Mouse (Mus musculus) midbrain, embryonic 10.5 days (tissue): ENCODE data around the gene Pde9a. TPM values are rescaled to one million over a fixed set of nuclear protein-coding genes. Genes with fewer than 3 reads are reported as not detected.
A peak's percentile ranks its signal among the peaks of the same experiment; 100 is the strongest.

Source experiments
- DNase-seq: peaks from one replicate; pipeline ENCODE4 v3.0.0-alpha.2; 2017; ENCODE audit warnings: low spot score
- H3K27ac ChIP-seq: fragments of 300-500 bp; sonication (generic); replicated peaks from 2 replicates; pipeline ENCODE4 v1.5.1; 2016; ENCODE audit warnings: mild to moderate bottlenecking
- H3K27me3 ChIP-seq: fragments of 300-500 bp; sonication (generic); 2 replicates; pipeline ENCODE4 v1.6.1; 2016; ENCODE audit warnings: low read depth, mild to moderate bottlenecking; ENCODE audit not compliant: poor library complexity, severe bottlenecking
- H3K36me3 ChIP-seq: fragments of 300-500 bp; sonication (generic); 2 replicates; pipeline ENCODE4 v1.6.1; 2016; ENCODE audit warnings: mild to moderate bottlenecking, moderate library complexity
- H3K4me1 ChIP-seq: fragments of 300-500 bp; sonication (generic); 2 replicates; pipeline ENCODE4 v1.6.1; 2016
- H3K4me3 ChIP-seq: fragments of 300-500 bp; sonication (generic); 2 replicates; pipeline ENCODE4 v1.5.1; 2016; ENCODE audit warnings: mild to moderate bottlenecking, moderate library complexity
- H3K9me3 ChIP-seq: fragments of 300-500 bp; sonication (generic); replicated peaks from 2 replicates; pipeline ENCODE4 v1.6.1; 2016; ENCODE audit warnings: mild to moderate bottlenecking
- WGBS: fragments of 180-500 bp; shearing (Covaris S2); methylation state at CpG from one replicate; pipeline ENCODE4 v1.1.7; 2016; 5-methylcytosine and 5-hydroxymethylcytosine counted together
- polyA plus RNA-seq: library from polyadenylated mRNA; unstranded; fragments of >200 nt; fragmentation: Nextera tagmentation; extraction: Ambion mirVana; gene quantifications from 2 replicates; pipeline ENCODE4 v1.2.1, GENCODE M21; 2016

Gene Pde9a
- polyA plus RNA-seq, 1 experiment from 2014 or later = 12.1 TPM

DNA sequence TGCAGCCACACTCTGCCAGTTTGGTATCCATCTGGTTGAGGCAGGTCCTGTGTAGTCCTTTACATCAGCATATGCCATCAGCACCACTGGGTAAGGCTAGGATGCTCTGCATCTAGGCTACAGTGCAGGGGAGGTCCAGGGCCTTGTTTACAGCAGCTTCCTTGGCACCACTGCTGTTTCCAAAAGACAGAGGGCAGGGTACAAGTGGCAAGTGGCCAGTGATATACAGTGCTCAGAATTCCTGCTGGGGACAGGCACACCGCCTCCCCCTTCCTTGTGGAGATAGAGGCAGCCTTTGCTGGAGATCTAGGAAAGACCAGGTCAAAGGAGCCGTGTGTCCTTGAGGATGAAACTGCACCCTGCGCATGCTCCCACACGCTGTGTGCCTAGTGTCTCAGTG is 38.3 kb downstream of the Pde9a start:
- no peak for DNase-seq
- WGBS = 86% methylated on average over 4 of the region's 4 CpGs
- Histone ChIP-seq H3K4me3 (no peak overlapping the region), H3K9me3 (peaks cover 7% of the 10 kb centered on the region), H3K27me3 (no peaks in the 10 kb centered on the region), H3K4me1 (peaks cover 42% of the 10 kb centered on the region), H3K36me3 (peaks cover 3% of the 10 kb centered on the region), H3K27ac (no peak overlapping the region)

DNA sequence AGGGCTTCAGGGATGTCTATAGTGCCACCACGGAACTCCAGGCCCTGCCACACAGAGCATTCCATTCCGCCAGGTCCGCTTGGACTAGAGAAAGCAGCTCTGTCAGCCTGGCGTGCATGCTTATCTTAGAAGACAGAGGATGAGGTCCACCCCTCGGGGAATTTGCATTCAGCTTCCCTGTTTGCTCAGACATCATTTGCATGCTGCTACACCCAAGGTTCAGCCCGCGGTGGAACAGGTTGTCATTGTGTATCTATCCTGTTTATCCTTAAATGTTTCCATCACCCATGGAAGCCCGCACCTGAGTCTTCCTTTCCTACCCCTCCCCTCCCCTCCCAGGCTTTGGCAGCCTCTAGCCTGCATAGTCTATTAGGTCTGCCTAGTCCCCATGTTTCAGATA is 38.8 kb downstream of the Pde9a start:
- peaks cover 42% of the 10 kb centered on the region for H3K4me1 ChIP-seq
- peaks cover 11% of the 10 kb centered on the region for H3K9me3 ChIP-seq
- H3K4me3 ChIP-seq = no peak overlapping the region
- DNase-seq = no peak
- no peaks in the 10 kb centered on the region for H3K27me3 ChIP-seq
- no peak overlapping the region for H3K27ac ChIP-seq
- peaks cover 8% of the 10 kb centered on the region for H3K36me3 ChIP-seq
- 43% methylated on average over 8 of the region's 8 CpGs for WGBS

DNA sequence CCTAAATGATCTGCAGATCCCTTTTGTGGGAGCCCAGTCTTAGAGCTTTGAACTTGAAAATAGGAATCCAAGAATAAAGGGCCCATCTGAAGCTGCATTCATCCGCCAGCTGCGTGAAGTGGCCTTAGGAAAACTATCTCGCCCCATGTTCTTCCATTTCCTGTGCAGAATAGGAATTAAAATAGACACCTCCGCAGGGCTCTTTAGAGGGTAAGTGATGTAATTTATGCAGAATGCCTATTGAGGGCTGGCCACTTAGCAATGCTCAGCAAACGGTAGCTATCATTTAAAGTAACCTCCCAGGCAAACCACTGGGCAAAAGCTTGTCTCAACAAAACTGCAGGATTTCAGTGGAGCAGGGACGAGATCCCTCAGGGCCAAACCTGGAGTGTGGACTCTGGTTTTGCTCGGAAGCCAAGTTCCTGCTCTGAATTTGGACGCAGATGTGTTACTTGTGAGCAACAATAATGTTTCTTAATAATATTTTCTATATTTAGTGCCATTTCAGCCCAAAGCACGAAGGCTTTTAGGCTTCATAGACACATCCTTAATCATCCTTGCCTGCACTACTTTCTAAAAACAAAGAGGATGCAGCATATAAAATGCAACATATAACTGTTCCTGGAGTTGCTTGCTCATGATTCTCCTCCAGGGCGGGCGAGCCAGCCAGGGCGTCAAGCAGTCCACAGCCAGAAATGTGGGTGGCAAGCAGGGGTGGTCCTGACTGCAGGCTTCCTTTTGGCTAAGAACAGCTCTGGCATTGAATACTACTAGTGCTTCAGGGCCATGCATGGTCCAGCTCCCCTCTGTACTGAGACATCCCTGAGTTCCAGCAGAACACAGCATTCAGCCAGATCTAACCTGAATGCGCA is 40.1 kb downstream of the Pde9a start:
- Histone ChIP-seq H3K27ac (no peak overlapping the region), H3K27me3 (no peaks in the 10 kb centered on the region), H3K36me3 (peaks cover 15% of the 10 kb centered on the region), H3K4me3 (no peak overlapping the region), H3K4me1 (peaks cover 35% of the 10 kb centered on the region), H3K9me3 (peaks cover 12% of the 10 kb centered on the region)
- no peak for DNase-seq
- 78% methylated on average over 13 of the region's 13 CpGs for WGBS

DNA sequence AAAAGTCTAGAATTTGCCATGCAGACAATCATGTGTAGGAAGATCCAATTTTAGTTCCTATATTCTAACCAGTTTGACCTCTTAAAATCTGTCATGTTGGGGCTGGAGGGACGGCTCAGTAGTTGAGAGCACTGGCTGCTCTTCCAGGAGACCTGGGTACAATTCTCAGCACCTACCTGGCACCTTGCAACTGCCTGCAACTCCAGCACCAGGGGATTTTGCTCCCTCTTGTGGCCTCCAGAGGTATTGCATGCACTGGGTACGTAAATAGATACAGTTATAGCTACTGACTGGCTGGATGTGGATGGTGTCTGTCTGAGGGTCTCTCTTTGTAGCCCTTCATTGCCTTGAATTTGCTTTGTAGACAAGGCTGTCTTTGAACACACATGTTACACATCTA is 43.4 kb downstream of the Pde9a start:
- 94% methylated on average over 2 of the region's 2 CpGs for WGBS
- H3K27me3 ChIP-seq = peaks cover 21% of the 10 kb centered on the region
- no peak overlapping the region for H3K4me3 ChIP-seq
- no peak for DNase-seq
- peaks cover 40% of the 10 kb centered on the region for H3K4me1 ChIP-seq
- H3K36me3 ChIP-seq = peaks cover 15% of the 10 kb centered on the region
- H3K9me3 ChIP-seq = peaks cover 12% of the 10 kb centered on the region
- H3K27ac ChIP-seq = no peak overlapping the region

DNA sequence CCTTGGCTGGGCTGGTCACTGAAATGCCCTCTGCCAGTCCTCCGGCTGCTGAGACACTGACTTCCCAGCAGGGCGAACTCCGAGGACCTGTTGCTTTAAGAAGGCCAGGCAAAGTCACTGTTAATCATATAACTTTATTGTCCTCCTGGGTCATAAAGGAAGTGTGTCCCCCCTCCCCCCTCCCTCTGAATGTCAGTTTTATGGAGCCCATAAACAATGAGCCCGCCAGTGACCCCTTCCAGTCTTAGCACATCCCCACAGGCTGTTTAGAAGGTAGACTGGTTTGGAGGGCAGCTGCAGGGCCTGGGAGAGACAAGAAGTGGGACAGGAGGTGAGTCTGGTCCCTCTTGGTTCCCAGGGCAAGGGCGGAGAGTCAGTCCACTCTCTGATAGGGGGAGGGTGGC is 46.9 kb downstream of the Pde9a start:
- H3K4me3 ChIP-seq = no peak overlapping the region
- 69% methylated on average over 5 of the region's 5 CpGs for WGBS
- peaks cover 42% of the 10 kb centered on the region for H3K4me1 ChIP-seq
- H3K9me3 ChIP-seq = peaks cover 12% of the 10 kb centered on the region
- H3K27ac ChIP-seq = 0 out of 2 replicates have a peak overlapping the region, but pooled peaks have one; percentile 7
- no peak for DNase-seq
- H3K27me3 ChIP-seq = peaks cover 25% of the 10 kb centered on the region
- H3K36me3 ChIP-seq = peaks cover 15% of the 10 kb centered on the region

DNA sequence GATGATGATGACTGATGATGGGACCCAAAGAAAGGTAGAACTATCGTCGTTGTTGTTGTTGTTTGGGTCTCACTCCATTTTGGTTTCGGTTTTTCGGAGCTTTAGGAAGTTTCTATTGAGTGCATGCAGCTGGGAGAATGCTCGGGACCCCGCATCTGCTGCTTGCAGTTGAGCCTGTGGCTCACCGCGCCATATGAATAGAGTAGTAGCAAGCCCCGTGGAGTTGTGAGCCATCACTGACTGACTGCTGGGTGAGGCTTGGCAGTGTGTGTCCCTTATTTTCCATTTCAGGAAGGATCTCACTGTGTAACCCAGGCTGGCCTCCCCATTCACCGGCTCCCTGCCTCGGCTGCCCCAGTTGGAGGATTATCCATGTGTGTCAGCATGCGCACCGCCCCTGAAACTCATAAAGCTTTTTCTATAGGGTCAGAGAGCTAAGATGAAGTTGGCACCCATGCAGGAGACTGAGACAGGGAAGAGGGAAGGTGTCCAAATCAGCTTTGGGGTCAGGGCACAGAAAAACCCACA is 47.5 kb downstream of the Pde9a start:
- Histone ChIP-seq H3K4me3 (peak overlapping the region; percentile 11; the same call in 1 of the 2 replicates), H3K36me3 (peaks cover 15% of the 10 kb centered on the region), H3K4me1 (peaks cover 42% of the 10 kb centered on the region), H3K27ac (no peak overlapping the region), H3K27me3 (peaks cover 25% of the 10 kb centered on the region), H3K9me3 (peaks cover 12% of the 10 kb centered on the region)
- DNase-seq = no peak
- 40% methylated on average over 13 of the region's 13 CpGs for WGBS

DNA sequence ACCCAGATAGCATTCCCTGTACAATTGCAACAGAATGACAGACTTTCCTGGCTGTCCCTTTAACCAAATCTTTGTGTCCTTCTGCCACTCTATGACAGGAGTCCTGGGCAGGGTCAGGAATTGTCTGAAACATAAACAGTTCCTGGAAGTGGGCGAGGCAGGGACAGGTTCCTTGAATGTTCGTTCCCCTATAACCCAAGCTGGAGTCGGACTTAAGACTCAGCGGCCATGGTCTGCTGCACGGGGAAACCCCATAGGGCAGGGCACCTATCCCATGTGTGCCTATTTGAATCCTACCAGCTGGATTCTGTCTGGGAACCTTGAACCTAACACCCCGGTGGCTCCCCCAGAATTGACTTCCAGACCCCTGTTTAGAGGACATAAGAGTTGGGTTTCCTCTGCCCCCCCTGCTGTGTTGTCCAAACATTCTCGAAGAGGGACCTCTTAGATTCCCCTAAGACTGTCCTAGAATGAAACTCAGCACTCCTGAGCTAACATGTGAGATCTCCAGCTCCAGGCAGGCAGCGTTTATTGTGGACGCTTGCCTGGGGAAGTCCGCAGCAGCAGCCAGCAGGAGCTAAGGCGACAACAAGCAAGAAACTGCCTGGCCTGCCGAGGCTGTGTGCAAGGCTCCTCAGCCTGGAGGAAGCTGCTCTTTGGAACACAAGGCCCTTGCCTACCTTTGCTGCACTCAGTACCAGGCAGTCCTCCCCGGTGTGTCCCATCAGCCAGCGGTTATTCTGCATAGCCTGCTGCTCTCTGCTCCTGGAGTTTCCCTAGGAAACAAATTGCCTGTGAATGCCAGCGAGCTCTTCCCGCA is 48.2 kb downstream of the Pde9a start:
- H3K27me3 ChIP-seq = peaks cover 25% of the 10 kb centered on the region
- peak overlapping the region; percentile 58 for H3K27ac ChIP-seq
- H3K4me3 ChIP-seq = peak overlapping the region; percentile 16
- peaks cover 13% of the 10 kb centered on the region for H3K36me3 ChIP-seq
- H3K9me3 ChIP-seq = peaks cover 7% of the 10 kb centered on the region
- DNase-seq = peak; percentile 36
- peaks cover 42% of the 10 kb centered on the region for H3K4me1 ChIP-seq
- 10% methylated on average over 16 of the region's 16 CpGs for WGBS

DNA sequence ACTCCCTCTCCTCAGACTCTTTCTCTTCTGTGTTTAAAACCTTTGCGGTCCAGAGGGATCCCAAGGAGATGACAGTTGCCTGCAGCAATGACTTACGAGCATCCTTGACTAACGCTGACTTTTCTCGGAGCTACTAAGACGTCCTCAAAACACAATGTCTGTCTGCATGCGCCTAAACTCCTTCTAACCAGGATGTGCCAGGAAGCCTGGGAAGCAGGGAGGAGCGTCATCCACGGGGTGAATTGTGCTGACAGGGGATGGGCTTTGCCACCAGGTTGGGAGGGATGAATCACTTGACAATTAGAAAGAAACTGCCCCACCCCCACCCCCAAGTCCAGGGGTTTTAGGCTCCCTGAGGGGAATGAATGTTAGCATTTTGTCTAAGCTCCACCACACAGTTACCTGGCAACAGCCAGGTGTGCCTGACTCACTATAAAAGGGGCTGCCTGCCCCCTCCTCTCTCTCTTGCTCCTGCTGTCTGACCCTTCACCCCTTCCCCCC is 48.9 kb downstream of the Pde9a start:
- Histone ChIP-seq H3K4me1 (peaks cover 42% of the 10 kb centered on the region), H3K27ac (no peak overlapping the region; the same call in 1 of the 2 replicates), H3K4me3 (peak overlapping the region; percentile 16), H3K27me3 (peaks cover 25% of the 10 kb centered on the region), H3K9me3 (0 out of 2 replicates have a peak, but pooled peaks cover under 1% of the 10 kb centered on the region), H3K36me3 (peaks cover 6% of the 10 kb centered on the region)
- DNase-seq = no peak
- 3% methylated on average over 8 of the region's 8 CpGs for WGBS

DNA sequence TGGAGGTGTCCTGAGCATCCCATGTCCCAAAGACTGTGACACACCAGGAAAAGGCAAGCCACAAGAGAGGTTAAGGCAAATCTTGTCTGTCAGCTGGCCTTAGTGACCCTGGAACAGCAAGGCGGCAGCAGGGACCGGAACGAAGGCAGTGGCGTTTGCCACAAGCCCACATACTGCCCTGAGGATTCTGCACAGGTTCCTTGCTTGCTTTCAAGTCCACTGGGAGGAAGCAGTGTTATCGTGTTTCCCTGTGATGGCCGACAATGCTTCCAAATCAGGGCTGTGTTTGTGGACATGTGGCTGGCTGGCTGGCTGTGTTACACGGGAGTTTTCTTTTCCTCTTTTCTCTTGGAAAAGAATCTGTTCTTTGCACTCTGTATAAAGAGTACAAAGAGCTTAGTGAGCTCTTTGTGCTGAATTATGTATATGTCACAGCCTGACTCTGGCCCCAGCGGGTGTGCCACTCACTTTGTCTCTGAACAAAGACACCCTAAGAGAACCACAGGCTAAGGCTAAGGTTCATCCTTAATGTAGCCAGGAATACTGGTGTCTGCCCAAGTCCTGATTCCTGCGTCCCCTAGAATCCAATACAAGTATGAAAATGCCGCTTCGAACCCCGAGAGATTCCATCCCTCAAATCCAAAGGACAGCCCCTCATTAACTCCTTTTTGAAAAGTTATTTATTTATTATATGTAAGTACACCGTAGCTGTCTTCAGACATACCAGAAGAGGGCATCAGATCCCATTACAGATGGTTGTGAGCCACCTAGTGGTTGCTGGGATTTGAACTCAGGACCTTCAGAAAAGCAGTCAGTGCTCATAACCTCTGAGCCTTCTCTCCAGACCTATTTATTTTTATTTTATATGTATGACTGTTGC is 50.2 kb downstream of the Pde9a start:
- H3K36me3 ChIP-seq = no peaks in the 10 kb centered on the region
- WGBS = 29% methylated on average over 13 of the region's 13 CpGs
- DNase-seq = peak; percentile 42
- no peaks in the 10 kb centered on the region for H3K9me3 ChIP-seq
- peaks cover 25% of the 10 kb centered on the region for H3K27me3 ChIP-seq
- peak overlapping the region; percentile 25; the same call in 1 of the 2 replicates for H3K27ac ChIP-seq
- H3K4me3 ChIP-seq = no peak overlapping the region
- peaks cover 42% of the 10 kb centered on the region for H3K4me1 ChIP-seq

DNA sequence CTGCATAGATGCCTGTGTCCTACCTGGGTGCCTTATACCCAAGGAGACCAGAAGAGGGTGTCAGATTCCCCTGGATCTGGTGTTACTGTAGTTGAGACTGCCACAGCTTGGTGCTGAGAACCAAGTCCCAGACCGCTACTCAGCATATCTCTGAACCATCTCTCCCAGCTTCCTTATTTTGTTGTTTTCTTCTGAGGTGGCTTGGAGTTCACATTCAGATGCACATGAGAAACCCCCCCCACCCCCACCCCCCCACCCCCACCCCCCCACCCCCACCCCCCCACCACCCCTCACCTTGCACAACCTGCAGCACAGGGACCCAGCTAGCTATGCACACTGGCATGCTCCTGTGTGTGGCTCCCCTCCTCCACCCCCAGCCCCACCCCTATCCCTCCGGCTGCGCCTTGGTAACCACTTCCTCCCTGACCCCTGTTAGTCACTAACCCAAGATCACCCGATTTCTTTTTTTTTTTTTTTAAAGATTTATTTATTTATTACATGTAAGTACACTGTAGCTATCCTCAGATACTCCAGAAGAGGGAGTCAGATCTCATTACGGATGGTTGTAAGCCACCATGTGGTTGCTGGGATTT is 50.9 kb downstream of the Pde9a start:
- H3K9me3 ChIP-seq = no peaks in the 10 kb centered on the region
- peaks cover 25% of the 10 kb centered on the region for H3K27me3 ChIP-seq
- H3K27ac ChIP-seq = no peak overlapping the region
- no peak for DNase-seq
- H3K4me3 ChIP-seq = no peak overlapping the region
- WGBS = 92% methylated on average over 4 of the region's 5 CpGs
- no peaks in the 10 kb centered on the region for H3K36me3 ChIP-seq
- H3K4me1 ChIP-seq = peaks cover 42% of the 10 kb centered on the region

DNA sequence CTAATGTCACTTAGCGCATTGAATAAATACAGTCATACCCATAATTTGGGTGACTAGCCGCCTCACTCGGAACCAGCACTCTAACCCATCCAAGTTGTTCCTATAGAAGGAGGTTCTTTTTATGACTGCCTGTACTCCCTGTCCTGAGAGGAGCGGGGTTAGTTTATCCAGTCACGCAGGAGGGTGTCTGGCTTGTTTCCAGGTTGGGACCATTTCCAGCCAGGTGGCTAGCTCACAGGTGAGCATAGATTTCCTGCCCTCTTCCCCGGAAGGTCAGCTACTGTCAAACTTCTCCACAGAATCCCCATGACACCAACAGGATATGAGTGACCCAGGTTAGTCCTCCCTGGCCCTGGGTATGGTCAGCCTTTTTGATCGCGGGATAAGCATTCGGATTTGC is 51.5 kb downstream of the Pde9a start:
- Histone ChIP-seq H3K36me3 (no peaks in the 10 kb centered on the region), H3K9me3 (no peaks in the 10 kb centered on the region), H3K27me3 (peaks cover 23% of the 10 kb centered on the region), H3K4me3 (no peak overlapping the region), H3K27ac (no peak overlapping the region), H3K4me1 (peaks cover 40% of the 10 kb centered on the region)
- WGBS = 95% methylated on average over 9 of the region's 9 CpGs
- DNase-seq = no peak
